Mouse (Mus musculus) Patski (cell line): ENCODE measurements around the gene Lcn5. TPM values are rescaled to one million over a fixed set of nuclear protein-coding genes. Genes with fewer than 3 reads are reported as not detected.
"Not testable (repeated sequence)": the region's sequence is repeated elsewhere in the genome, so short reads cannot be mapped to it uniquely, and the experiment has no call there.

ENCODE experiments used
- ATAC-seq: fragments of 100-300 bp; one replicate; pipeline ENCODE4 v1.8.0; 2021
- CTCF ChIA-PET: fragments of 350-600 bp; sonication (Branson Sonifier 250); formaldehyde crosslinking; loops from one replicate; lab custom pipeline; 2022; ENCODE audit warnings: inconsistent platforms; lab: Charles Lee
- POLR2A ChIA-PET: fragments of 350-600 bp; sonication (Branson Sonifier 250); formaldehyde crosslinking; loops from one replicate; lab custom pipeline; 2022; ENCODE audit warnings: antibody characterized with exemption, inconsistent platforms; lab: Charles Lee
- DNase-seq: peaks from one replicate; pipeline ENCODE4 v3.0.0-alpha.2; 2011; ENCODE audit warnings: low read depth, low spot score
- H3K27me3 ChIP-seq: fragments of 371-371 bp; one replicate; pipeline ENCODE4 v1.5.1; 2021
- CTCF ChIP-seq: fragments of 100-300 bp; IDR thresholded peaks from one replicate; pipeline ENCODE4 v1.5.1; 2021
- in situ Hi-C: fragments of 300-500 bp; cut with MboI; formaldehyde crosslinking; loops from 3 replicates; pipeline ENCODE4 v1.11.1; 2018; ENCODE audit warnings: low pct_unique_long_range_greater_than_20kb, mixed read lengths
- polyA plus RNA-seq: library from polyadenylated mRNA; unstranded; gene quantifications from one replicate; pipeline ENCODE4 v1.2.3, GENCODE M21; 2021

Gene Lcn5
- polyA plus RNA-seq, 1 experiment from 2014 or later = not detected

GRCm38 (mm10) chr2:25666516-25666915, 8.8 kb downstream of the Lcn5 start:
- H3K27me3 ChIP-seq = peaks cover under 1% of the 10 kb centered on the region
- TF ChIP-seq CTCF = no peak
- ChIA-PET CTCF (no interaction called here), POLR2A (no interaction called here)
- ATAC-seq (no peak), DNase-seq (no peak)
- in situ Hi-C loops = no loop called here

DNA sequence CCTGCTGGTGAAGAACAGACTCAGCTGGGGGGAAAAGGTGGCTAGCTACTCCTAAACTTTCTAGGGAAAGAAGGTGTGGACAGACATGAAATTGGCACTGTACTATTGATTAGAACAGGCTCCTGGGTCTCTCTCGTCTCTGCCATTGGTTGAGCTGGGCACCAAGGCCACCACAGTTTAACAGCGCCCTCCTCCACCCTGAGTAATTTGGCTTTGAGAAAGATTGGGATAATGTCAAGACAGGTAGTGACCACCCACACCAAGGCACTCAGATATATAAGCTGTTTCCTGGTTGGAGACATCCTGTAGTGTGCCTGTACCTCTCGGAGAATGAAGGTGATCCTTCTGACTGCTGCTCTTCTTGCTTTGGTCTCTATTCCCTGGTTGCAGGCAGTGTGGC, 18.7 kb downstream of the Lcn5 start, which contains the start of gene Lcn6:
Gene Lcn6, plus strand, starts transcription at position 301 of the 400 bp plus-strand sequence.
- in situ Hi-C loops = no loop called here
- DNase-seq (no peak), ATAC-seq (no peak)
- H3K27me3 ChIP-seq = peaks cover 23% of the 10 kb centered on the region
- ChIA-PET CTCF (interaction anchor here (1.5 kb wide), 1 partner anchor 16 kb away, joined by 4 read pairs; no protein-coding TSS in a partner anchor), POLR2A (no interaction called here)
- no peak for TF ChIP-seq CTCF

GRCm38 (mm10) chr2:25679559-25679958, 21.8 kb downstream of the Lcn5 start:
- POLR2A ChIA-PET = no interaction called here
- no peak for DNase-seq

GRCm38 (mm10) chr2:25682426-25682825, 24.7 kb downstream of the Lcn5 start, which contains the start of gene Lcn10:
TSS of gene Lcn10 (plus strand) at chr2:25682726.
- ChIA-PET CTCF (no interaction called here), POLR2A (no interaction called here)
- in situ Hi-C loops = no loop called here
- H3K27me3 ChIP-seq = peaks cover 26% of the 10 kb centered on the region
- ATAC-seq = no peak
- TF ChIP-seq CTCF = no peak
- no peak for DNase-seq

More at GRCm38 (mm10) chr2:25679559-25679958, 21.8 kb downstream of the Lcn5 start:
- CTCF ChIA-PET = no interaction called here
- H3K27me3 ChIP-seq = peaks cover 26% of the 10 kb centered on the region
- ATAC-seq = no peak
- in situ Hi-C loops = no loop called here
- no peak for TF ChIP-seq CTCF

GRCm38 (mm10) chr2:25686941-25687340, 29.2 kb downstream of the Lcn5 start:
- DNase-seq = no peak
- ChIA-PET POLR2A (no interaction called here), CTCF (no interaction called here)
- ATAC-seq = no peak
- in situ Hi-C loops = no loop called here
- H3K27me3 ChIP-seq = peaks cover 11% of the 10 kb centered on the region
- TF ChIP-seq CTCF = no peak

- POLR2A ChIA-PET = no interaction called here
- DNase-seq (no peak), ATAC-seq (peak; percentile 39)
- peaks cover 4% of the 10 kb centered on the region for H3K27me3 ChIP-seq
- peak; percentile 74 for TF ChIP-seq CTCF
- CTCF ChIA-PET = interaction anchor here (2.4 kb wide), 1 partner anchor 12 kb away, joined by 14 read pairs; the partner anchor contains the start of gene Bmyc
- in situ Hi-C loops = no loop called here
These were observed 36.9 kb downstream of the Lcn5 start for GRCm38 (mm10) chr2:25694605-25695004.

DNA sequence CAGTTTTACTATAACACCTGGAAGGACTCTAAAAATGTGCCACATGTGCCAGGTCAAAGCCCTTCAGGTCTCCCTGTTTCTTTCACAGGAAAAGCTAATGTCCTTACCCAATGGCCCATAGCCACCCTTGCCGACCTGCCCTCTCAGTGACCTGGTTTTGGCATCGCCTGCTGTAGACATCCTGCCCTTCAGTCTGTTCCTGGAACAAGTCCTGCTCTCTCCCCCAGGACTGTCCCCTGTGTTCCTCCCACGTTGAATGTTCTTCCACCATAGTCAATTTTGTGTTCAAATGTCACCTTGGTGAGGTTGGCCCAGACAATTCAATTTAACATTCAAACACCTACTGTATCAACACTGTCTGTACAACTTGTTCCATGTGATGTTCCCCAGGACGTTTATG, 39.2 kb downstream of the Lcn5 start:
- no peak for DNase-seq
- peaks cover 4% of the 10 kb centered on the region for H3K27me3 ChIP-seq
- TF ChIP-seq CTCF = no peak
- in situ Hi-C loops = no loop called here
- ChIA-PET CTCF (no interaction called here), POLR2A (no interaction called here)
- ATAC-seq = no peak

DNA sequence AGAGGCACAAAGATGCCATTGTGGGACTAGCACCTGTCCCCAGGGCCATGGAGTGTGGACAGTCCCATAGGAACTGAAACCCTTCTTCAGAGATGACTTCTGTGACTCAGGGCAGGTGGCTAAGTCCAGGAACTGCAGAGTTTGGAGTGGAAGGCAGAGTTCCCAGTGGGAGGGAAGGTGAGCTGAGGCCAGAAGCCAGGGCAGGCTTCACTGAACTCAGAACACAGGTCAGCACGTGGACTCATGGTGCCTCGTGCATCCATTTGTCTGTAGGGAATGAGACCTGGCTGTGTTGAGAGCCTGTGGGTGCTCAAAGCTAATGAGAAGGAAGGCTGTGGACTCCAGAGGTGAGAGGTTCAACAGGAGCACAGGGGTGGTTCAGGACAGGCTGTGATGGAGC, 40.9 kb downstream of the Lcn5 start:
- in situ Hi-C loops = no loop called here
- CTCF ChIA-PET = no interaction called here

DNA sequence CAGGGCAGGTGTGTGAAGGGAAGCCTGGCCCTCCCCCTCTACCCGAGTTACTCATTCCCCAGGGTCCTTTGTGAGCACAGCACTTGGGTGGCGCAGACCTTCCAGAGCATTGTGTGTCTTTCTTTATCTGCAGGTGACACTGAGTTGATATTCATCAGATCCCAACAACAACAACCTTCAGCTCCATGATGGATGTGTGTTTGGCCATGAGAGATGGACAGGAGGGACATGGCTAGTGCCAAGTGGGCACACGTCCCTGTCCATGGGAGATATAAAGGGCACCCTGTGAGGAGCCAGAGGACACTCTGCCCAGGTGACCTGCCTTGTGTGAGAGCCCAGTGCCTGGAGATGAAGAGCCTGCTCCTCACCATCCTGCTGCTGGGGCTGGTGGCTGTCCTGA, 42.0 kb downstream of the Lcn5 start, which contains the start of gene Obp2a:
Gene Obp2a, plus strand, starts transcription at position 301 of the 400 bp plus-strand sequence.
- in situ Hi-C loops, POLR2A ChIA-PET: not testable (repeated sequence)

More for the DNA sequence above, 40.9 kb downstream of the Lcn5 start:
- peaks cover 4% of the 10 kb centered on the region for H3K27me3 ChIP-seq
- DNase-seq (no peak), ATAC-seq (no peak)
- POLR2A ChIA-PET = no interaction called here
- TF ChIP-seq CTCF = no peak

GRCm38 (mm10) chr2:25701001-25701400, 43.2 kb downstream of the Lcn5 start:
- DNase-seq = no peak
- CTCF ChIA-PET = no interaction called here
- POLR2A ChIA-PET = interaction anchor here (0.6 kb wide), 1 partner anchor 712 kb away, joined by 3 read pairs; no protein-coding TSS in a partner anchor
- in situ Hi-C loops = no loop called here
- no peak for ATAC-seq
- TF ChIP-seq CTCF = no peak
- peaks cover 4% of the 10 kb centered on the region for H3K27me3 ChIP-seq

More for the DNA sequence above, 42.0 kb downstream of the Lcn5 start, which contains the start of gene Obp2a:
- H3K27me3 ChIP-seq, CTCF ChIA-PET, DNase-seq, ATAC-seq: not testable (repeated sequence)

DNA sequence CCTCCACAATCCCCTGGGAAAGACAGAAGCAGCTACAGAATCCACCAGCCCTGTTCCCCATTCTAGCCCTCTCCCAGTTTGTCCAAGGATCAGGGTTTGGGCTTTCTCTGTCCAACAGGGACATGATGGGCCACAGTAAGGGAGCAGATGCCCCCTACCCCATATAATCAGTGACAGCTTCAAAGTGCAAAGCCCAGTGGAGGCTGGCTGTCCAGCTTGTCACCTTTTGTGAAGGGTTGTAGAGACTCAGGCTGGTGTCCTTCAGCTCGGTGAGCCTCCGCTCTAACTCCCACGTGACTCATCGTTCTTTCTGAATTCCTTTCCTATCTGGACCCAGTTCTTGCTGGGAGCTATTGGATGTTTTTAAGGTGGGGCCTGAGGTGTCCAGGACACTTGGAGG, 46.0 kb downstream of the Lcn5 start:
- ATAC-seq (no peak), DNase-seq (no peak)
- H3K27me3 ChIP-seq = peaks cover 4% of the 10 kb centered on the region
- ChIA-PET CTCF (no interaction called here), POLR2A (no interaction called here)
- TF ChIP-seq CTCF = no peak
- in situ Hi-C loops = no loop called here
